Mouse (Mus musculus): Measurements from ENCODE around the gene Akna. TPM values are rescaled to one million over a fixed set of nuclear protein-coding genes. Genes with fewer than 3 reads are reported as not detected.

Gene Akna
- total and polyA plus RNA-seq, 2 experiments from 2014 or later: 3.2 to 8.1 TPM

GRCm38 (mm10) chr4:63356981-63357570 is 46.1 kb downstream of the Akna start:
- no peak for TF ChIP-seq CTCF (IDR thresholded peaks at IDR 0.05; ENCODE audit: low read depth)
- no peak overlapping the region for H3K4me3 ChIP-seq (ENCODE audit: low read length)
- ATAC-seq (no peak), DNase-seq (ENCODE audit: low spot score) (no peak)
- no peak overlapping the region for H3K27ac ChIP-seq
- 79% methylated on average over 2 of the region's 2 CpGs for WGBS
- H3K4me2 ChIP-seq (ENCODE audit: low read depth, low read length): no peak overlapping the region
- no peaks in the 10 kb centered on the region for H3K36me3 ChIP-seq (ENCODE audit: insufficient read depth, low read length)
- no peaks in the 10 kb centered on the region for H3K4me1 ChIP-seq (ENCODE audit: insufficient read depth, low read length)
- H3K27me3 ChIP-seq (ENCODE audit: insufficient read depth, low read length): no peaks in the 10 kb centered on the region
- no peak overlapping the region for H3K9ac ChIP-seq (replicated peaks; ENCODE audit: low read length)
- H3K9me3 ChIP-seq (ENCODE audit: low read length): no peaks in the 10 kb centered on the region

DNA sequence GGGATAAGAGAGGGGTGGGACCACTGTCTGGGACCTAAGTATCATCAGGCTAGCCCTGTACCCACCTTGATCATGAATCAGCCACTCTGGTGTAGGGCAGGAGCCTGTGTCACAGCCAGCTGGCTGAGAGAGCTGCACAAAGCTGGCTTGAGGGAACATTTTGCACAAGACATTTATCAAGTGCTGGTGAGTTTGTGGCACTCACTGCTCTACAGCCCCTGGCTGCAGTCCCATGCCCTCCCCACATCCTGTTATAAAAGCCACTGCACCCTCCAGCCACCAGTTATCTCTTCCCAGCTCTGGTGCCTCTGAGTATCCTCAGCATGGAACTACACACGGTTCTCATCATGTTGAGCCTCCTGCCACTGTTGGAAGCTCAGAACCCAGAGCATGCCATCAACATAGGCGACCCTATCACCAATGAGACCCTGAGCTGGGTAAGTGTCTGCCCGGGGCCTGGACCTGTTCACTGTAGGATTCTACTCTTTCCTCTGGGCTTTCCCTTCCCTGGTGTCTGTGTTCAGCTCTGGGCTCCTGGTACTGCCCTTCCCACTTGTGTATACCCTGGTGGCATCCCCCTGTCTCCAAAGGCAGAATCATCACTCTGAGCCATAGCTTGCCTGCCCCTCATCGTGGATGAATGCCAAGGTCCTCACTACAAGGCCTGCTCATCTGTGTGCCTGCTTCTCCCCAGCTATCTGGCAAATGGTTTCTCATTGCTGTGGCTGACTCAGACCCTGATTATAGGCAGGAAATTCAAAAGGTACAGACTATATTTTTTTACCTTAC is 47.1 kb downstream of the Akna start, which contains the start of gene Orm3:
Gene Orm3 (plus strand): TSS at position 286 of the 789 bp plus-strand sequence.
- H3K27me3 ChIP-seq (ENCODE audit: insufficient read depth, low read length): no peaks in the 10 kb centered on the region
- H3K4me3 ChIP-seq (ENCODE audit: low read length): no peak within 1 kb of the TSS
- H3K27ac ChIP-seq: no peak within 1 kb of the TSS
- no peak within 1 kb of the TSS for H3K9ac ChIP-seq (replicated peaks; ENCODE audit: low read length)
- no peaks in the 10 kb centered on the region for H3K36me3 ChIP-seq (ENCODE audit: insufficient read depth, low read length)
- no peaks in the 10 kb centered on the region for H3K4me1 ChIP-seq (ENCODE audit: insufficient read depth, low read length)
- no peak for ATAC-seq
- no peak for DNase-seq (ENCODE audit: low spot score)
- WGBS: 64% methylated on average over 4 of the region's 4 CpGs
- no peaks in the 10 kb centered on the region for H3K9me3 ChIP-seq (ENCODE audit: low read length)
- TF ChIP-seq CTCF (IDR thresholded peaks at IDR 0.05; ENCODE audit: low read depth): no peak
- H3K4me2 ChIP-seq (ENCODE audit: low read depth, low read length): no peak within 1 kb of the TSS

DNA sequence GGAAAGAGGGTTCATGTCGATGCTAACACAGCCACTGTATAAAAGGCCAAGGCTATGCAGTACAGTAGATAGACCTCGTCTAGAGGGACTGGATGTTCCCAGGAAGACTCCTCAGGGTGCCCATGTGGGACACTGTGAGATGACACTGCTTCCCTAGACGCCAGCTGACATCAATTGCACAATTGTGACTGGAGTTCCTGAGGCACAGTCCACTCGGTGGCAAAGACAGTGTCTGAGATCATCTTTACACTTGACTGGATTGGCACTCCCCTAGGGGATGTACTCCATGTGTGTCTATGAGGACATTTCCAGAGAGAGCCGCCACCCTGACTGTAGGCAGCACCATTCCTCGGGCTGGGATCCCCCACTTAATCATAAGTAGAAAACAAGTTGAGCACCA is 54.6 kb downstream of the Akna start:
- Histone ChIP-seq H3K9ac (replicated peaks; ENCODE audit: low read length) (no peak overlapping the region), H3K27me3 (ENCODE audit: insufficient read depth, low read length) (no peaks in the 10 kb centered on the region), H3K4me3 (ENCODE audit: low read length) (no peak overlapping the region), H3K4me1 (ENCODE audit: insufficient read depth, low read length) (no peaks in the 10 kb centered on the region), H3K36me3 (ENCODE audit: insufficient read depth, low read length) (no peaks in the 10 kb centered on the region), H3K4me2 (ENCODE audit: low read depth, low read length) (no peak overlapping the region), H3K9me3 (ENCODE audit: low read length) (no peaks in the 10 kb centered on the region), H3K27ac (no peak overlapping the region)
- TF ChIP-seq CTCF (IDR thresholded peaks at IDR 0.05; ENCODE audit: low read depth): no peak
- ATAC-seq (0 out of 2 replicates have a peak, but pooled peaks have one; percentile 43), DNase-seq (ENCODE audit: low spot score) (no peak)
- 63% methylated on average over 6 of the region's 6 CpGs for WGBS

DNA sequence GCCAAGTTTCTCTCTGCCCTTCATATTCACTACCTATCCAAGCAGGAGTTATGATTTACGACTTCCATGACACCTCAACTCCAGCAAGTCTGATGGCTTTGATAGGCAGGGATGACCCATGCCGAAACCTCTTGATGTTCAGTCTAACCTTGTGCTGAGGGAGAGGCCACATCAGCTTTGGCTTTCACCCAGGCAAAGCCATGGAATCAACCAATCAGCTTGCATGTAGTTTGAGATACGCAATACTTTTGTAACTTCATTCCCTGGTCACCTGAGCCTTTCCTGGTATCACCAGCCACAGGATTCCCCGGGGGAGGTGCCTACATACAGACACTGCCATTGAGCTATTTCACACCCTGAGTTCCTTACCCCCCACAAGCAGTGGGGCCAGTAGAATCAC is 56.5 kb downstream of the Akna start:
- no peak for ATAC-seq
- Histone ChIP-seq H3K27me3 (ENCODE audit: insufficient read depth, low read length) (no peaks in the 10 kb centered on the region), H3K9ac (replicated peaks; ENCODE audit: low read length) (no peak overlapping the region), H3K4me1 (ENCODE audit: insufficient read depth, low read length) (no peaks in the 10 kb centered on the region), H3K27ac (no peak overlapping the region), H3K4me3 (ENCODE audit: low read length) (no peak overlapping the region), H3K4me2 (ENCODE audit: low read depth, low read length) (no peak overlapping the region), H3K9me3 (ENCODE audit: low read length) (no peaks in the 10 kb centered on the region), H3K36me3 (ENCODE audit: insufficient read depth, low read length) (no peaks in the 10 kb centered on the region)
- no peak for TF ChIP-seq CTCF (IDR thresholded peaks at IDR 0.05; ENCODE audit: low read depth)
- no peak for DNase-seq (ENCODE audit: low spot score)
- 95% methylated on average over 4 of the region's 4 CpGs for WGBS

GRCm38 (mm10) chr4:63345261-63345660 is 57.9 kb downstream of the Akna start:
- H3K9me3 ChIP-seq (ENCODE audit: low read length): no peaks in the 10 kb centered on the region
- no peak for TF ChIP-seq CTCF (IDR thresholded peaks at IDR 0.05; ENCODE audit: low read depth)
- H3K27me3 ChIP-seq (ENCODE audit: insufficient read depth, low read length): no peaks in the 10 kb centered on the region
- H3K4me2 ChIP-seq (ENCODE audit: low read depth, low read length): no peak overlapping the region
- no peak overlapping the region for H3K4me3 ChIP-seq (ENCODE audit: low read length)
- H3K36me3 ChIP-seq (ENCODE audit: insufficient read depth, low read length): no peaks in the 10 kb centered on the region
- no peak overlapping the region for H3K9ac ChIP-seq (replicated peaks; ENCODE audit: low read length)
- ATAC-seq (no peak), DNase-seq (ENCODE audit: low spot score) (no peak)
- H3K4me1 ChIP-seq (ENCODE audit: insufficient read depth, low read length): no peaks in the 10 kb centered on the region
- no peak overlapping the region for H3K27ac ChIP-seq

- no peak for ATAC-seq
- H3K27me3 ChIP-seq (ENCODE audit: insufficient read depth, low read length): no peaks in the 10 kb centered on the region
- H3K4me1 ChIP-seq (ENCODE audit: insufficient read depth, low read length): no peaks in the 10 kb centered on the region
- H3K36me3 ChIP-seq (ENCODE audit: insufficient read depth, low read length): no peaks in the 10 kb centered on the region
- 89% methylated on average over 8 of the region's 8 CpGs for WGBS
- no peaks in the 10 kb centered on the region for H3K9me3 ChIP-seq (ENCODE audit: low read length)
- no peak for TF ChIP-seq CTCF (IDR thresholded peaks at IDR 0.05; ENCODE audit: low read depth)
- DNase-seq (ENCODE audit: low spot score): no peak
- H3K4me2 ChIP-seq (ENCODE audit: low read depth, low read length): no peak within 1 kb of the TSS
- no peak within 1 kb of the TSS for H3K9ac ChIP-seq (replicated peaks; ENCODE audit: low read length)
- H3K27ac ChIP-seq: no peak within 1 kb of the TSS
- no peak within 1 kb of the TSS for H3K4me3 ChIP-seq (ENCODE audit: low read length)
Observed at GRCm38 (mm10) chr4:63344295-63344694, 58.9 kb downstream of the Akna start, which contains the start of gene Orm1. Gene Orm1, plus strand, starts transcription at chr4:63344560.

DNA sequence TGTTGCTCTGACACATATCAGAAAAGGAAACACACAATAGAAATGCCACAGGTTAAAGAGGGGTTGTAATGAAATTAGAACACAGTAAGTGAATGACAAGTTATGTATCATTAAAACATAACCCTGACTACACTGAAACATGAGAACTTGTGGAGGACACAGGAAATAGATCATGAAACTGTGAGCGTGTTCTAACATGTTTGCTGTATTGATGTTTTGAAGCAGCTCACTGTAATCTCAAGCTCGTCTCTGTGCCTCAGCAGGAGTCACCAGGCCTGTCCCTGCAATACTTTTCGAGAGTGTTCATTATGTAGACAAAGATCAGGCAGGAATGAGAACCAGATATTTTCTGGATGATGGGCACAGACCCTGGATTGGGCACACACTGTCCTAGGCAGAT is 59.5 kb downstream of the Akna start:
- ATAC-seq: no peak

More for the DNA sequence above, 59.5 kb downstream of the Akna start:
- 63% methylated on average over 3 of the region's 3 CpGs for WGBS
- TF ChIP-seq CTCF (IDR thresholded peaks at IDR 0.05; ENCODE audit: low read depth): no peak
- H3K27ac ChIP-seq: no peak overlapping the region
- no peak overlapping the region for H3K9ac ChIP-seq (replicated peaks; ENCODE audit: low read length)
- H3K36me3 ChIP-seq (ENCODE audit: insufficient read depth, low read length): no peaks in the 10 kb centered on the region
- no peaks in the 10 kb centered on the region for H3K4me1 ChIP-seq (ENCODE audit: insufficient read depth, low read length)
- H3K9me3 ChIP-seq (ENCODE audit: low read length): no peaks in the 10 kb centered on the region
- no peaks in the 10 kb centered on the region for H3K27me3 ChIP-seq (ENCODE audit: insufficient read depth, low read length)
- H3K4me3 ChIP-seq (ENCODE audit: low read length): no peak overlapping the region
- no peak for DNase-seq (ENCODE audit: low spot score)
- no peak overlapping the region for H3K4me2 ChIP-seq (ENCODE audit: low read depth, low read length)

Measured in hindbrain, postnatal 0 days (tissue).